Mouse (Mus musculus): Measurements from ENCODE around the gene Prdm11.

The Prdm11 gene

DNA sequence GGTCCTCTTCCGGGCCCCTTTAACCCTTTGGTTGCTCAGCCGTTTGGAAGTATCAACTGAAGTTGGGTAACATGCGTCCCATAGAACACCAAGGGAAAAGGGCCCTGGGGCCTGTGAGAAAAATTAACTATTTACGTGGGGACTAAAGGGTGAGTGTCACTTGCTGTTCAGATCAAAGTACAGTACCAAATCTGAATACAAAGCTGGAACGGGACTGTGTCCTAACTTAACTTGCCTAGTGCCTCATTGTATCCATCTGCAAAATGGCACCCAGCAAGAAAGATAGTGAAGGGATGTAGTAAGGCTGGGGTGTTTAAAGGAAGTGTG, 505 bp upstream of the Prdm11 start:
- no peak for DNase-seq (ENCODE audit: low spot score)

DNA sequence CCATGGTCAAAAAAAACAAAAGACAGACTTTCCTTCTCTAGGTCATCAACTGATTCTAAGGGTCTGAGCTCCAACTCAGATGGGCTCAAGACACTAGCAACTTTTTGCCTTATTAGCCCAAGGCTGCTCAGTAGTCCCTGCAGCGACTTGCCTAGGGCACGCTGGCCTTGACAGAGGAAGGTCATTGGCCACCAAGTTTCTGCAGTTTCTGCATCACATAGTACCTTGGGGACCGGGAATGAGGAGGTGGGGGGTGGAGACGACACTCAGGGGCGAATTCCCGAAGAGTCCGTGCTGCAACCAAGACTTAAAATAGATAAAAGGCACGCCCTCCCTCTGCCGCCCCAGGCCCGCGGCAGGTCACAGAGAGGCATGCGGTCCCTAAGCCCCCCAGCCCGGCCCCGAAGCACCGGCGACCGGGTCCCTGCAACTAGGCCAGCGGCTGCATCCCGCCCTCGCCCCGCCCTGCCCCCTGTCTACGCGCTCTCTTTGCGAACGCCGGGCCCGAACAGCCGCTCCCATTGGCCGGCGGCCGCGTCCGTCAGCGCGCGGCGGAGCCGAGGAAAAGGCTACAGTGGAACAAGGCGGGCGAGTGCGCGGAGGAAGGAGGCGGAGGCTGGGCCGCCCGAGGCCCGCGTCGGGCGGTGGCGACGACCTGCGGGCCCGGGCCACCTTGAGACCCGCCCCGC, 694 bp downstream of the Prdm11 start:
- peak; percentile 94 for DNase-seq (ENCODE audit: low spot score)

DNA sequence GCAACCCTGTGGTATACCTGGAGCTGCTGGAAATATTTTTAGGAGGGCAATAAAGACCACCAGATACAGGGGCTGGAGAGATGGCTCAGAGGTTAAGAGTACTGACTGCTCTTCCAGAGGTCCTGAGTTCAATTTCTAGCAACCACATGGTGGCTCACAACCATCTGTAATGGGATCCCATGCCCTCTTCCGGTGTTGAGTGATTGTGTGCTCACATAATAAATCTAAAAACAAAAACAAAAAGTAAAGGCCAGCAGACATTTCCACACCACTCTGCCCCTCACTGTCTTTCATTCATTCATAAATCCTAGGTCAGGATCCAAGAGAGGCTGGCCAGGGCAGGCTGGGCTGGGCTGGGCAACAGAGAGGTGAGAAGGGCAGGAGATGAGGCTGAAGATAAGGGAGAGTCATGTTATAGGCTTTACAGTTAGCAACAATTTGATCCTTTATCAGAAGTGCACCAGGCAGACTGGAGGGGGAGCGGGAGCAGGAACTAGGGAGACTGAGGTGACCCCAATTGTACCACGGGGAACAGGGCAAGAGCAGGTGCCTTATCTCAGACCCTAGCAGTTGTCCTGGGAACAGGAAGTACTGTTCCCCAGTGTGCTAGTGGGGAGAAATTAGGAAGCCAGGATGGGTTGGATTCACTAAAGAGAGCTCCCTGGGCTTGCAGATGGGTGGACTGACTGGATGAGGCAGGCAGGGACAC, 2.4 kb downstream of the Prdm11 start:
- DNase-seq (ENCODE audit: low spot score) = no peak

DNA sequence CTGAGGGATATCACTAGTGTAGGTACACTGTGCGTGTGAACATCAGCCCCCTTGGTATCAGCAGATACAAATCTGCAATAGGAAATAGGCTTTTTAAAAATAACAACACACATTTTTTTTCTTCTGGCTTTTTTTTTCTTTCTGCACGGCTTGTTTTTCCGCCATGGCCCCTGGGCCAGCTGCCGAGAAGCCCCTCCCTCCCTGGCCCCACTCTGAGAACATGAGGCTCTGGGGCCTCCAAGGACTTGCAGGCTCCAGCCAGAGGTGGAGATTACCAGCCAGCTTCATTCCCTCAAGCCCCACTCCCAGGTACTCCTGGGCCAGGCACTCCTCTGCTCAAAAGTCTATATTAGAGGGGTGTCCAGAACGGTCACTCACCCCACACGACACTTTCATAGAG, 4.5 kb downstream of the Prdm11 start:
- DNase-seq (ENCODE audit: low spot score) = no peak

DNA sequence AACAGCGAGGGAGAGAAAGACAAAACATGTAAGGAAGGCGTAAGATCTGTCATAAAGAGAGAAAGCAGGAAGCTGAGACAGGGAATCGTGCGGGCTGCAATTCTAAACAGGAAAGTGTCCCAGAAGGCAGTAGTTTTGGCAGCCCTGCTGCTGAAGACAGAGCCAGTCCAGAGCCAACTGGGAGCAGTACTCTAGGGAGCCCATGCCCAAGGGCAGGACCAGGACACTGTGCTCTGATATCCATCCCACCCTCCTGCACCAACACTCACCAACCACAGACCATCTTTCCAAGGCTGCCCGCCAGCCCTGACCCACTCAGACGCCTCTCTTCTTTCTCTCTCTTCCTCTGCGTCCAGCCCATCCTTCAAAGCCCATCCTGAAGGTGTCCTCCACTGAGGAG, 5.1 kb downstream of the Prdm11 start:
- no peak for DNase-seq (ENCODE audit: low spot score)

DNA sequence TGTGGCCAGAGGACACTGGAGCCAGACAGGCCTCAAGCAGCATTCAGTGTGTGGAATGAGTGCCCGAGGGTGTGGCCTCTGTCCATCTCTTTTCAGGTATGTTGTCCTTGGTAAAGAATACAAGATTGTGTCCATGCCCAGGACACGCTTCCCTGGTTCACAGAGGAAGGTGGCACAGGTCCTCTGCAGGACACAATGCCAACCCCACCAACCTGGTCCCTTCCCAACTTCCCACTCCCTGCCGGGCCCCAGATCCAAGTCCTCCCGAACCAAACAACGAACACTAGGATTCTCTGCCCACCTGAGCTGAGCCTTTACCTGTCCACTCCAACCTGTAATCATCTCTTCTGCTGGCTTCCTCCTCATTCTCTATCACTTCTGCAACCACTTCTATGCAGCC, 6.3 kb downstream of the Prdm11 start:
- DNase-seq (ENCODE audit: low spot score) = no peak

DNA sequence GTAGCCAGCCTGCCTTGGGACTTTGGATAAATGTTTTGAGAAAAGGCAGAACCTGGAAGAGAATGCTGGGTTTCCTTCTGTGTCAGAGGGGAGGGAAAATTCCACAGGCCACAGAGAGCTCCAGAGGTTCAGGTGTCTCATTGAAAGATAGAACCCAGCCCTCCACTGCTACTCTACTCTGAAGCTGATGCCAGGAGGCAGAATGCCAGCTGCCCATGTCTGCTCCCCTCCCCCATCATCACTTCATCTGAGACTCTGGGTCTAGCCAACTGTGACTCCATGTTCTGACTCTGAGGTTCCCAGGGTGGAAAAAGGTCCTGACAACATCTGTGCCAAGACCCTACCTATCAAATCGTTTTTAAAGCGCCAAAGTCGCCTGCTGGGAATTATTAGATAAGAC, 6.9 kb downstream of the Prdm11 start:
- DNase-seq (ENCODE audit: low spot score) = no peak

DNA sequence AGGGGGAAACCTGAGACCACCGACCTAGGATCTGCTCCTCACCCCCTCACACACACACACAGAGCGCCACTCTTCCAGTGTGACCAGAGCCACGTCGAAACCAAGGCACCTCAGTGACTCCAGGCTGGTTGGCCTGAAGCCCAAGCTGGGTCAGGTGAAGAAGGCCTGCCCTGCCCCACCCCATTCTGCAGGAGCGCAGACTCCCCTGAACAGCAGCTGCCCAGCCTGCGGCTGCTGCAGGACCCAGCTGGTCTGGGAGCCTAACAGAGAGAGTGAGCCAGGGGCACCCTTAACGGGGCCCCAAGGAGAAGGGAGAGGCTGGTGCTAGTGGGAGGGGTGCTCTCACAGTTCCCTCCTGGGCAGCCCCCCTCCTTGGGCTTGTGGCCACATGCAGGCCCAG, 10.3 kb downstream of the Prdm11 start:
- no peak for DNase-seq (ENCODE audit: low spot score)

DNA sequence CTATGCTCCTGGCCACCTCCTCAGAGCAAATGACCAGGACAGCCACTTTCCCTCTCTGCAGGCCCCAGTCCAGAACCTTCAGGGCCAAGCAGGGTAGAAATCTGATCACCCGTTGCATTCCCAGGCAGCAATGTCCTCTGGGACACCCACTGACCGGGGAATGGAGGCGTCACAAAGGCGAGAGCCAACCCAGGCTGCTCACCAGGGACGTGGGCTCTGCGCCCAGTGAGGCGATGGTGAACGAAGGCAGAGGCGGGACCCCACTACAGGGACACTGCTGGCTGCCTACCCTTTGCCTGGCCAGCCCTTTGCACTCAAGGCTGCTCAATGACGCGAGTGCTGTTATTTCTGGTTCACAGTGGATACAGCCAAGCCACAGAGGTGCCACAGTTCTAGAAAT, 13.3 kb downstream of the Prdm11 start:
- no peak for DNase-seq (ENCODE audit: low spot score)

DNA sequence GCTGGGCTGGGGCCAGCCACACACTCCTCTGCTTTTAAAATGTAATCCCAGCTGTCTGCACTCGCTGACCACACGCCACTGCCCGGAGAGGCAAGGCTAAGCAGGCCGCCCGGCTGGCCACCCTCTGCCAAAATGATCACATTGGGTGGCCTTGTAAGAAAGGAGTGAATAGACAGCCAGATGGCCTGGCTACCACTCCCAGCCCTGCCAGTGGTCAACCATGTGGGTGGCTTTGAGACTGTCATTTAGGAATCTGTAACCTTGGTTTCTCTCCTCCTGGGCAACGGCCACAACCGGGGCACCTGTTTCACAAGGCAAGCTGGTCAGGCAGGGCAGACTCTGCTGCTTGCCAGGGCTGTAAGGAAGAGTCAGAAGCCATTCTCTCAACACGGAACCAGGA, 13.9 kb downstream of the Prdm11 start:
- DNase-seq (ENCODE audit: low spot score) = no peak

DNA sequence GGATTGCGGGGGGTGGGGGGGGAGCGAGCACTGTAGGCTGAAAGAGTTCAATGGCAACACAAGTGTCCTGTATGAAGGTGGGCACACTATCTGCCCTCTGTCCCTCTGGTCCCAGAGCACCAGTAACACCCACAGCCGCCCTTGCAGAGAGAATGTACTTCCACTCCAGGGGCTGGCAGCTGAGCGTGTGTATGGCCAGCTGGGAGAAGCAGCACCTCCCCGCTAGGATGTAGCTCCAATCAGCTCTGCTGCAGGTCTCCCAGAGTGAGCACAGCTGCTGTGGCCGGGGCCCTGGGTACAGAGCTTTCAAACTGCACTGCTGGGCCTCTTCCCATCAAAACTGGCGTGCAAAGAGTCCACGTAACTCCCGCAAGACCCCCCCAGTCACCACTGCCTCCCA, 14.9 kb downstream of the Prdm11 start:
- DNase-seq (ENCODE audit: low spot score) = no peak

DNA sequence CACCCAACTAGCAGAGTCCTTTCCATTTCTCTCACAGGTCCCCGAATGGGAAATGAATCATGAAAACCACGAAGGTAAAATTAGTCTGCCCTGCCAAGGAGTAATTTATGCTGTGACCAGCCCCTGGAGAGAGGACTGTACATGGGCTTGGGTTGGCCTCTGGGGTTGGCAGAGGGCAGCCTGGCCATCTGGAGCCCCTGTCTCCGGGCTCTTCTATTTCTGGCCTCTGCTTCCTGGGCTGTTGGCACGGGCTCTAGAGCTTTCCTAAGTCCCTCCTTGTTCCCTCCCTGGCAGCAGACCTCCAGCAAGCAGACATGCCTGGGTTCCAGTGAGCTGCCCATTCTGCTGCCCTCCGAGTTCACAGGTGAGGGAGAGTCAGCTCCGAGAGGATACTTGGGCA, 15.9 kb downstream of the Prdm11 start:
- no peak for DNase-seq (ENCODE audit: low spot score)

DNA sequence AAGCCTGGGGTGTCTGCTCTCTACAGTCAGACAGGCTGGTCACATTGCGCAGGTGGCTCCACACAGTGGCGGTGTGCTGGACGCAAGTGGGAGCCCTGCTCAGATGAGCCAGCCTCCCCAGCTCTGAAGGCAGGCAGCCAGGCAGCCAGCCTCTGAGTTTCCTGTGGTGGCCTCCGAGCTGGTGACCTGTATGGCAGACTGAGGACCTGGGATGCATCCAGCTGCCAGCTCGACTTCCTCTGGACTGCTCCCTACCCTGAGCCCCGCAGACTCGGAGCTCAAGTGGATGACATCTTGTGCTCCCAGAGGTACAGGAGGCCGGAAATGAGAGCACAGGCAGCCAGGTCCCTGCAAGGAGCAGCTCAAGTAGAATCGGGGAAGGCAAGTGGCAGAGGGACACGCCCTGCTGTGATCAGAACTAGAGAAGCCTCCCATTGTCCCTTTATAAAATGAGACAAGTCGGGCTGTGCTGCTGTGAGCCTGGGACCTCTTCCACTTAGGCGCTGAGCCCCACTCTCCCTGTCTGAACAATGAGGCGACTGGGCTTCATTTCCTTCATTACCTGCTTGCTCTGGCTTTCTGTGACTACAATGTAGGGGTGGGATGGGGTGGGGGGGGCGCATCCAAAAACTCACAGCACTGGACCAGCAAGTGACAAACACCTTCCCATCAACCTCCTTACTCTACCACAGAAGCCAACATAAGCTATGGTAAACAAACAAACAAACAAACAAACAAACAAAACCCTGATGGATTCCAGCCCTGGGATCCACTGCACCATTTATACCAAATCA, 16.5 kb downstream of the Prdm11 start:
- no peak for DNase-seq (ENCODE audit: low spot score)

DNA sequence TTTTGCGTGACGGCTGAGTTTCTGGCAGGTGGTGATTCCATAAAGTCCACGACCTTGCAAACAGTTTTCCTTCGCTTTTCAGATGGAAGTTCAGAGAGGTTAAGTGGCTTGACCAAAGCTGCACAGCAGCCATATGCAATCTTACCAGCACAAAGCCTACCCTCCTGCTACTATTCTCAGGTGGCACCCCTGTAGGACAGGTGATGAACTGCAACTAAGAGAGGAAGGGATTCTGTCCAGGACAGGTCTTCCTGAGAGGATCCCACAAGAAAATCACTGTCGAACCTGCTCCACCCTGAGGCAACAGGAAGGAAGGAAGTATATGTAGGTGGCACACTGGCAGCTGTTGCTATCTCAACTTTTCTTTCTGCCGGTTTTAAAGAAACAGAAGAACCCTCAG, 17.1 kb downstream of the Prdm11 start:
- DNase-seq (ENCODE audit: low spot score) = no peak

DNA sequence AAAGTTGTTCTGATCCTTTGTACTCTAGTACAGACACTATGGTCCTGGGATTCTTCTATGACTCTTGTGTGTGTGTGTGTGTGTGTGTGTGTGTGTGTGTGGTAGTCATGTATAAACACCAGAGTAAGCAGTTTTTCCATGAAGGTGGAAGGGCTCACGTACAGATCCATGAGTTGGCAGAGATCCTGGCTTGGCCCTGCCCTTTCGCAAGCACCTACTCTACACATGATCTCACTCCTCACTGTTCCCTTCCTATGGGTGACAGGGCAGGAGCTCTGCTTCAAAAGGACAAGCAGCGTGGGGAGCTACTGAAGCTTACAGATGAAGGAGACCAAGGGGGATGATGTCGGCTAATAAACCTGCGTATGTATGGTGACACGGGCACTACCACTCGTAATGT, 18.3 kb downstream of the Prdm11 start:
- DNase-seq (ENCODE audit: low spot score) = no peak

DNA sequence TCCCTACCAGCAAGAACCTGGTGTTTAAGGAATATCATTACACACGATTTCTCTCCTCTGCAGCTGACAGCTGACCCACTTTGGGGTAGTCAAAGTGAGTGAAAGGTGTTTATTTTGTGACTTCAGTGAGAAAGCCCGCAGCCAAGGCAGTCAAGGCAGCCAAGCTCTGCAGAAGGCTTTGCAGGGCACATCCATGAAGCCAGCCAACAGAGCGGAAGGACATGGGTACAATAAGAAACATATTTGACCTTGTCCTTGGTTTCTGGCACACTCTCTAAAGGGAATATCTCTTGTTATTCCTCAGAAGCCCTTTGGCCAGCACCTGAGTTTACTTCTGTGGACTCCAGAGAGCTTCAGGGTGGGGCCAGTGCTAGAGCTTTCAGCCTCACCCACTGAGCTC, 21.5 kb downstream of the Prdm11 start:
- DNase-seq (ENCODE audit: low spot score) = no peak

DNA sequence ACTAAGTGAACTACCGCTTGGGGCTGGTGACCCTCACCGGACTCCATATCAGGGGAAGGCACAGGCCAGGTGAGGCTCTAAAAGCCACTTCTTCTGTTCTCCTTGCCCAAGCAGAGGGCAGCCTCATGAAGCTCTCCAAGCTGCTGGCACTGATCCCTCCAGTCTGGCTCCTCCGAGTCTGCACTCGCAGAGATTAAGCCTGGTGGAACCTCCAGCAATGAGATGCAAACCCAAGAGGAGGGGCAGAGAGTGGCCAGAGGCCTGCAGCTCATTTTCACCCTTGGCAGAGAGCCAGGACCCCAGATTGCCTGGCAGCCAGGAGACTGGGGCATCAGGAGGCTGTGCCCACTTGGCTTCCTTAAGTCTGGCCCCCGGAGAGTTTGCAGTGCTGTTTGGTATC, 27.1 kb downstream of the Prdm11 start:
- no peak for DNase-seq (ENCODE audit: low spot score)

DNA sequence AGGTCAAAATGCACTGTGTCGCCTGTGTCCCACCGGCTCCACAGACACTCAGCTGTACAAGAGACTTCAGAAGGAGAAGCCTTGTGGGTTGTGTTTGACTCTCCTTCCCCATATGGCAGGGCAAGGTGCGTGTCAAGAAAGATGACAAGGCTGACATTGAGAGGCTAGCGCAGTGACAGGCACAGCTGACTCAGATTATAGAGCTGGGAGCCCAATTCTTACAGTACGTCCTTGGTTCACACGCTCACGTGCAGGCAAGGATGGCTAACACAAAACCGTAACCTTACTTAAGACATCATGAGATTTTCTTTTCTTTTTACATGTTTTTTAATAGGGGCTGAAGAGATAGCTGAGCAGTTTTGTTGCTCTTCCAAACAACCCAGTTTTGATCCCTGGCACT, 28.8 kb downstream of the Prdm11 start:
- no peak for DNase-seq (ENCODE audit: low spot score)

DNA sequence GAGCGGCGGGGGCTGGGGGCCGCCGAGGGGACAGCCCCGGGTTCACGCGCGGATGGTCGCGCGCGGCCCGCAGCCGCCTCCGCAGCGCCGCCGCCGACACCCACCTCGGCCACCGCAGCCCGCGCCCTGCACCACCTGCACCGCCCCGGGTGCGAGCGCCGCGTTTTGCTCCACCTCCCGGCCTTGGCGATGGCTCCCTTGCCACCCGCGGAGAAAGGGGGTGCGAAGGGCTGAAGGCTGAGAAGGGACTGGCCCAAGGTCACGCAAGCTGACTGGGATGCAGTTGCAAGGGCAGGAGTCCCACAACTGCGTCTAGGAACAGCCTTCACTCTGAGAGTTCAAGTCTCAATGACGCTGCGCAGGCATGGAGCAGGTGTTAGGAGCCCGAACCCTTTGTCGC, 30.9 kb downstream of the Prdm11 start:
- peak; percentile 56 for DNase-seq (ENCODE audit: low spot score)

DNA sequence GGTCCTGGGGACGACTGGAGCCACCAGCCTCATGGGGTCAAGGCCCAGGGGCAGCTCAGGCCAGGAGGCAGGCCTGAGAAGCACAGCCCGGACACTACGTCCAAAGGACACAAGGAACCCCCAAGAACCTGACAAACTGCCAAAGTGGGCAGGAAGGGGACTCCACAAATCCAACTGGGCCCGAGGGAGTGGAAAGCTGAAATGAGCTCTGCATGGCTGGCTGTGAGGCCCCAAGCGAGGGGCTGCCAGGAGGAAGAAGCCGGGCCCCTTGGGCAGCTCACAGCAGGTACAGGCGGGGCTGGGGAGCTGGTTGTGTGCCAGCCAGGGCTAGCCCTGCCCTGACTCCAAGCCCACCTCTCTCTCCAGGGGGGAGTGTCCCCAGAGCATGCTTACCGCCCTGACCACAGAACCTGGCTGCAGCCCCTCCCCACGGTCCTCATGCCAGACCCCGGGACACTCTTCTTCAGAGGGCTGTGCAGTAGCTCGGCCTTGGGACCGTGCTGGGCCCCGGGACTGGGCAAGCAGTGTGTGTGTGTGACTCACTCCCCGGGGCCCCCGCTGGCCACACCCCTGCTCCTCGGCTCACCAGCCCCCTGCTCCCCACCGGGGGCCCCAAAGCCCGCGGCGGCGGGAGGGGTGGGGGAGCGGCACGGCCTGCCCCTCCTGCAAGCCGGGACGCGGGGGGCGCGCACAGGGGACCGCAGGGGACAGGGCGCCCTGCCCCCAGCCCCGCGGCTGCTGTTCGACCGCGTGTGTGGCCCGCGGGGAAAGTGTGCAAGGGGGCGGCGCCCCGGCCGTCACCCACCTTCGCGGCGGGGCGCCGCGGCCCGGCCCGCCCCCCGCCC, 31.7 kb downstream of the Prdm11 start:
- DNase-seq (ENCODE audit: low spot score) = peak; percentile 47

DNA sequence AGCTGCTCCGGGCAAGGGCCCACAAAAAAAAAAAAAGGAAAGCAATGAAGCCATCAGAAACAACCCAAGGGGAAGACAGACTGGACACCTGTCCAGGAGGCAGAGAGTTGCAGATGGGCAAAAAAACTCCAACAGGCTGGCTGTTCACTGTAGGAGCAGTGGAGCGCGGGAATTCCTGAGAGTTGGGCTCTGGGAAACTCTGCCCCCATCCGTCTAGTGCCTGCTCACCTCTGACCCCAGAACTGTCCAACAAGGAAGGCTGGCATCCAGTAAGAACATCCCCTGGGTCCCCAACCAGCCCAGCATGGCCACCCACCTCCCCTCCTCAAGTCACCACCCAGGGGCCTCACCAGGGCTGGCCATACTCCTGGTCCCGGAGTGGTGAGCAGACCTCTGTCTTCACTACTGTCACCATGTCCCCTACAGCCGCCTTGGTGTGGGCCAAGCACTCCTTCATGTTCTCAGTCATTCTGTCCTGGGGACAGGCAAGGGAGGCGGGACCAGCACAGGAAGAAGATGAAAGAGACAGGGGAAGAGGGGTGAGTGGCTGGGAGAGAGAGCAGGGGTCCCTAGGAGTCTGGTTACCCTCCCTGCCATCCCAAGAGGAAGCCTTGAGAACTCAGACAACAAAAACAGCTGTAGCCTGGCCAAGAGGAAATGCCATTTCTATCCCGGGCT, 32.4 kb downstream of the Prdm11 start:
- peak; percentile 42 for DNase-seq (ENCODE audit: low spot score)

DNA sequence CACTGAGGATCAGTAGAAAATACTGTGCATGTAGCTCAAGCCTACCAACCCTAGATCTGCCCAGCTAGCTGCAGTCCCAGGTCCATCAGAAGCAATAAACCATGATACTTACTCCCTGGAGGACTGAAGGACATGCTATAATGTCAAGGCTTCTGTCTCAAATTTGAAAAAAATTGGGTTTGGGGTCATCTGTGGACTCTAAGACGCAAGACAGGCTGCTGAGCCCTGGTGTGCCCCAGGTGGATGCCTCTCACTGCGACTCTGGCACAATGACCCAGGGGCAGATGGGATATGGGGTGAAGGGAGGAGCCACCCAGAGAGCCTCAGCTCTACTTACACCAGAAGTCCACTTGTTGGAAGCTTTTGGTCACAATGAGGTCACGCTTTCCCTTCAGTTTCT, 33.0 kb downstream of the Prdm11 start:
- DNase-seq (ENCODE audit: low spot score) = no peak

Data from embryo, embryonic 10 days (tissue).